Mouse (Mus musculus) olfactory bulb, adult 2 months (tissue): ENCODE results near the gene Amotl2.

Source experiments
- CTCF ChIP-seq: fragments of 200-500 bp; IDR thresholded peaks from 2 replicates; pipeline ENCODE4 v1.5.1; 2012; ENCODE audit warnings: low read depth, mild to moderate bottlenecking, low read length, moderate library complexity; ENCODE audit not compliant: insufficient read depth
- POLR2A ChIP-seq: fragments of 200-500 bp; IDR thresholded peaks from 2 replicates; pipeline ENCODE4 v1.6.1; 2012; ENCODE audit warnings: mild to moderate bottlenecking, low read depth, low read length, moderate library complexity; ENCODE audit not compliant: insufficient read depth

- no peak for TF ChIP-seq POLR2A
- no peak for TF ChIP-seq CTCF
Measured at GRCm38 (mm10) chr9:102692564-102693475, 23.7 kb upstream of the Amotl2 start.
